Mouse (Mus musculus): ENCODE data around the gene Ramp2. TPM values are rescaled to one million over a fixed set of nuclear protein-coding genes. Genes with fewer than 3 reads are reported as not detected.

The Ramp2 gene
- polyA plus RNA-seq, 1 experiment from 2014 or later = 62.3 TPM

GRCm38 (mm10) chr11:101232010-101232839 is 13.6 kb upstream of the Ramp2 start:
- Histone ChIP-seq H3K27ac (replicated peaks) (peak overlapping the region; percentile 92), H3K4me3 (ENCODE audit: low read depth, low read length) (peak overlapping the region; percentile 27; the same call in 1 of the 2 replicates), H3K4me2 (replicated peaks; ENCODE audit: low read depth) (peak overlapping the region; percentile 55), H3K9ac (ENCODE audit: low read length) (peak overlapping the region; percentile 52), H3K36me3 (ENCODE audit: control insufficient read depth, insufficient read depth, low read length) (no peaks in the 10 kb centered on the region), H3K9me3 (ENCODE audit: control insufficient read depth, low read length) (no peaks in the 10 kb centered on the region), H3K27me3 (ENCODE audit: control insufficient read depth, insufficient read depth, low read length) (no peaks in the 10 kb centered on the region), H3K4me1 (replicated peaks; ENCODE audit: control insufficient read depth, insufficient read depth) (no peaks in the 10 kb centered on the region; the same call in 1 of the 2 replicates)
- ATAC-seq (ENCODE audit: low FRiP score, low TSS enrichment) = peak; percentile 52; the same call in 1 of the 2 replicates
- no peak for TF ChIP-seq EP300 (optimal IDR thresholded peaks at IDR 0.05)
- TF ChIP-seq CTCF (IDR thresholded peaks at IDR 0.05; ENCODE audit: low read depth) = no peak
- 39% methylated on average over 6 of the region's 6 CpGs for WGBS
- DNase-seq (ENCODE audit: low spot score) = no peak

- no peak overlapping the region for H3K4me3 ChIP-seq (ENCODE audit: low read depth, low read length)
- H3K27ac ChIP-seq (replicated peaks) = no peak overlapping the region
- 53% methylated on average over 1 of the region's 1 CpGs for WGBS
- no peak for TF ChIP-seq CTCF (IDR thresholded peaks at IDR 0.05; ENCODE audit: low read depth)
- H3K4me2 ChIP-seq (replicated peaks; ENCODE audit: low read depth) = no peak overlapping the region
- no peaks in the 10 kb centered on the region for H3K27me3 ChIP-seq (ENCODE audit: control insufficient read depth, insufficient read depth, low read length)
- no peak for DNase-seq (ENCODE audit: low spot score)
- no peaks in the 10 kb centered on the region for H3K9me3 ChIP-seq (ENCODE audit: control insufficient read depth, low read length)
- no peak overlapping the region for H3K9ac ChIP-seq (ENCODE audit: low read length)
- ATAC-seq (ENCODE audit: low FRiP score, low TSS enrichment) = no peak
- H3K36me3 ChIP-seq (ENCODE audit: control insufficient read depth, insufficient read depth, low read length) = no peaks in the 10 kb centered on the region
- no peaks in the 10 kb centered on the region; the same call in 1 of the 2 replicates for H3K4me1 ChIP-seq (replicated peaks; ENCODE audit: control insufficient read depth, insufficient read depth)
These were observed 12.6 kb upstream of the Ramp2 start for GRCm38 (mm10) chr11:101233240-101233639.

- H3K9ac ChIP-seq (ENCODE audit: low read length) = no peak overlapping the region
- no peak overlapping the region for H3K27ac ChIP-seq (replicated peaks)
- no peak overlapping the region for H3K4me2 ChIP-seq (replicated peaks; ENCODE audit: low read depth)
- TF ChIP-seq CTCF (IDR thresholded peaks at IDR 0.05; ENCODE audit: low read depth) = no peak
- TF ChIP-seq EP300 (optimal IDR thresholded peaks at IDR 0.05) = no peak
- DNase-seq (ENCODE audit: low spot score) (no peak), ATAC-seq (ENCODE audit: low FRiP score, low TSS enrichment) (no peak)
- no peaks in the 10 kb centered on the region; the same call in 1 of the 2 replicates for H3K4me1 ChIP-seq (replicated peaks; ENCODE audit: control insufficient read depth, insufficient read depth)
- no peak overlapping the region for H3K4me3 ChIP-seq (ENCODE audit: low read depth, low read length)
- H3K36me3 ChIP-seq (ENCODE audit: control insufficient read depth, insufficient read depth, low read length) = no peaks in the 10 kb centered on the region
- no peaks in the 10 kb centered on the region for H3K9me3 ChIP-seq (ENCODE audit: control insufficient read depth, low read length)
- no peaks in the 10 kb centered on the region for H3K27me3 ChIP-seq (ENCODE audit: control insufficient read depth, insufficient read depth, low read length)
These were observed 11.7 kb upstream of the Ramp2 start for GRCm38 (mm10) chr11:101234124-101234523.

GRCm38 (mm10) chr11:101235429-101235828 is 10.4 kb upstream of the Ramp2 start:
- H3K4me2 ChIP-seq (replicated peaks; ENCODE audit: low read depth) = no peak overlapping the region
- H3K9ac ChIP-seq (ENCODE audit: low read length) = no peak overlapping the region
- no peaks in the 10 kb centered on the region; the same call in 1 of the 2 replicates for H3K4me1 ChIP-seq (replicated peaks; ENCODE audit: control insufficient read depth, insufficient read depth)
- ATAC-seq (ENCODE audit: low FRiP score, low TSS enrichment) = no peak
- no peaks in the 10 kb centered on the region for H3K27me3 ChIP-seq (ENCODE audit: control insufficient read depth, insufficient read depth, low read length)
- no peak for DNase-seq (ENCODE audit: low spot score)
- TF ChIP-seq EP300 (optimal IDR thresholded peaks at IDR 0.05) (no peak), CTCF (IDR thresholded peaks at IDR 0.05; ENCODE audit: low read depth) (peak; percentile 28)
- no peak overlapping the region for H3K4me3 ChIP-seq (ENCODE audit: low read depth, low read length)
- H3K27ac ChIP-seq (replicated peaks) = no peak overlapping the region
- H3K9me3 ChIP-seq (ENCODE audit: control insufficient read depth, low read length) = no peaks in the 10 kb centered on the region
- H3K36me3 ChIP-seq (ENCODE audit: control insufficient read depth, insufficient read depth, low read length) = no peaks in the 10 kb centered on the region

GRCm38 (mm10) chr11:101236782-101237181 is 9.0 kb upstream of the Ramp2 start:
- WGBS = 93% methylated on average over 5 of the region's 5 CpGs
- H3K9ac ChIP-seq (ENCODE audit: low read length) = no peak overlapping the region
- H3K36me3 ChIP-seq (ENCODE audit: control insufficient read depth, insufficient read depth, low read length) = no peaks in the 10 kb centered on the region
- DNase-seq (ENCODE audit: low spot score) (no peak), ATAC-seq (ENCODE audit: low FRiP score, low TSS enrichment) (no peak)
- no peak overlapping the region for H3K4me2 ChIP-seq (replicated peaks; ENCODE audit: low read depth)
- no peak for TF ChIP-seq EP300 (optimal IDR thresholded peaks at IDR 0.05)
- H3K27ac ChIP-seq (replicated peaks) = no peak overlapping the region
- H3K9me3 ChIP-seq (ENCODE audit: control insufficient read depth, low read length) = no peaks in the 10 kb centered on the region
- no peaks in the 10 kb centered on the region for H3K4me1 ChIP-seq (replicated peaks; ENCODE audit: control insufficient read depth, insufficient read depth)
- no peak overlapping the region for H3K4me3 ChIP-seq (ENCODE audit: low read depth, low read length)
- H3K27me3 ChIP-seq (ENCODE audit: control insufficient read depth, insufficient read depth, low read length) = no peaks in the 10 kb centered on the region

GRCm38 (mm10) chr11:101238071-101238647 is 7.7 kb upstream of the Ramp2 start:
- Histone ChIP-seq H3K4me1 (replicated peaks; ENCODE audit: control insufficient read depth, insufficient read depth) (no peaks in the 10 kb centered on the region), H3K9me3 (ENCODE audit: control insufficient read depth, low read length) (no peaks in the 10 kb centered on the region), H3K9ac (ENCODE audit: low read length) (peak overlapping the region; percentile 18; the same call in 1 of the 2 replicates), H3K4me2 (replicated peaks; ENCODE audit: low read depth) (no peak overlapping the region), H3K27ac (replicated peaks) (peak overlapping the region; percentile 63), H3K27me3 (ENCODE audit: control insufficient read depth, insufficient read depth, low read length) (no peaks in the 10 kb centered on the region), H3K36me3 (ENCODE audit: control insufficient read depth, insufficient read depth, low read length) (no peaks in the 10 kb centered on the region), H3K4me3 (ENCODE audit: low read depth, low read length) (no peak overlapping the region)
- ATAC-seq (ENCODE audit: low FRiP score, low TSS enrichment) (no peak), DNase-seq (ENCODE audit: low spot score) (no peak)
- 39% methylated on average over 5 of the region's 5 CpGs for WGBS
- TF ChIP-seq EP300 (optimal IDR thresholded peaks at IDR 0.05) = no peak
- TF ChIP-seq CTCF (IDR thresholded peaks at IDR 0.05; ENCODE audit: low read depth) = no peak

Measured in stomach, postnatal 0 days (tissue).